Mouse (Mus musculus): Measurements from ENCODE around the gene BC035947. TPM values are rescaled to one million over a fixed set of nuclear protein-coding genes. Genes with fewer than 3 reads are reported as not detected.

Gene BC035947
- polyA plus RNA-seq, 1 experiment from 2014 or later: 1.0 TPM

Other genes starting within 250 kb of the BC035947 start
- 1.8 and 4.3 TPM in 2 replicates for gene Sgpp2, start 201.8 kb downstream of the BC035947 start, polyA plus RNA-seq (2015; fragmentation: Nextera tagmentation; extraction: Ambion mirVana)
- 160 and 161 TPM in 2 replicates for gene Farsb, start 23.3 kb downstream of the BC035947 start, polyA plus RNA-seq (2015; fragmentation: Nextera tagmentation; extraction: Ambion mirVana)
- gene Mogat1, start 1.2 kb downstream of the BC035947 start, polyA plus RNA-seq (2015; fragmentation: Nextera tagmentation; extraction: Ambion mirVana): 0.82 and 0.83 TPM in 2 replicates
- 93.2 and 104 TPM in 2 replicates for gene Acsl3, start 145.7 kb upstream of the BC035947 start, polyA plus RNA-seq (2015; fragmentation: Nextera tagmentation; extraction: Ambion mirVana)
- gene Utp14b, start 145.9 kb upstream of the BC035947 start, polyA plus RNA-seq (2015; fragmentation: Nextera tagmentation; extraction: Ambion mirVana): 1.8 and 2.3 TPM in 2 replicates

Measured in neural tube, embryonic 15.5 days (tissue).